Mouse (Mus musculus): Measurements from ENCODE around the gene Cln5.

The Cln5 gene

GRCm38 (mm10) chr14:103125756-103126155 is 55.7 kb downstream of the Cln5 start:
- no peak for DNase-seq

Measured in cerebellum, adult 9-11 months (tissue).